Mouse (Mus musculus) forebrain, embryonic 15.5 days (tissue): ENCODE results near the gene Olfr248. TPM values are rescaled to one million over a fixed set of nuclear protein-coding genes. Genes with fewer than 3 reads are reported as not detected.

Experiments used
- polyA plus RNA-seq: library from polyadenylated mRNA; unstranded; fragments of >200 nt; fragmentation: Nextera tagmentation; extraction: Ambion mirVana; gene quantifications from 2 replicates; pipeline ENCODE4 v1.2.1, GENCODE M21; 2015

The Olfr248 gene
- polyA plus RNA-seq, 1 experiment from 2014 or later, result not detected

Other genes starting within 250 kb of the Olfr248 start
- gene Olfr420, start 235.4 kb upstream of the Olfr248 start, polyA plus RNA-seq, result not detected in 2 replicates
- 0.08 and 0.13 TPM in 2 replicates for gene Spta1, start 218.3 kb upstream of the Olfr248 start, polyA plus RNA-seq
- gene Olfr419, start 139.0 kb upstream of the Olfr248 start, polyA plus RNA-seq, result not detected in 2 replicates
- gene Mptx1, start 60.5 kb upstream of the Olfr248 start, polyA plus RNA-seq, result not detected in 2 replicates
- not detected in 2 replicates for gene Olfr417, start 25.9 kb upstream of the Olfr248 start, polyA plus RNA-seq
- gene Olfr414, start 33.0 kb downstream of the Olfr248 start, polyA plus RNA-seq, result not detected in 2 replicates
- gene Olfr220, start 51.0 kb downstream of the Olfr248 start, polyA plus RNA-seq, result not detected in 2 replicates
- gene Fmn2, start 110.8 kb downstream of the Olfr248 start, polyA plus RNA-seq, result 6.8 and 7.1 TPM in 2 replicates